Mouse (Mus musculus) cerebellum, adult 9-11 months (tissue): ENCODE data around the gene Olfr657.

Experiments used
- DNase-seq: peaks from one replicate; pipeline ENCODE4 v3.0.0; 2022

Olfr657 gene

DNA sequence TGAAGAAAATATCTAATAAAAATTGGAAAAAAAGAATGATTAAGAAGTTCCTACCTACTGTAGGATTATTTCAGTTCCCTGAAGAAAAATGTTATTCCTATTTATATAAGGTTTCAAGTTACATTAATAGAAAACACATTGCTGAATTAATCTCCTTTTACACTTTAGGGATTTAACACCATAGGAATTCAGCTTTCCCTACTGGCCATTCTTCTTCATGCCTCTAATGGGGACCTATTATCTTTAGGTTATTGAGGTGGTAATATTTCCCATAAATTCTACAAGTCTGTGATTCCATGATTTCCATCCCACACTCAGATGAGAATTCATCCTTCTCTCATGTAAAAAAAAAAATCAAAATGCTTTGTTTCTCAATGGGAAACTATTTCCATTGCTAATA lies at the start of gene Olfr657:
Gene Olfr657, plus strand, starts transcription at position 301 of the 400 bp plus-strand sequence.
- no peak for DNase-seq

DNA sequence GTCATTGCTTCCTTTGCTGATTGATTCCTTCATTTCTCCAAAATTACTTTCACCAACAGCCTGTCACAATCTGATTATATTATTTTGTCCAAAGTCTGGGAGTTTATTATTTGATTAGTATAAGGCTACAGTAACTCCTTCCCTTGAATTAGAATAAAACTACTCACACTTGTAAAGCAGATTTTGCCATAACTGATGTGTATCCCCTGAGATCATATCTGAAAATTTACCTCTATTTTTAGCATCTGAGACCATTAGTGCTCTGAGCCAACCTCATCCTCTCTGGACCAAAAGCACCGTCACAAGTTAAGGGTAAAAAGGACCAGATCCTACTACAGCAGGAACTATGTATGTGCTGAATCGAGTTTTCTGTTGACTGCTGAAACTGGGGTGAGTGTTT lies 47.6 kb upstream of the Olfr657 start, which contains the start of gene Olfr653:
Gene Olfr653, plus strand, starts transcription at position 301 of the 400 bp plus-strand sequence.
- no peak for DNase-seq

DNA sequence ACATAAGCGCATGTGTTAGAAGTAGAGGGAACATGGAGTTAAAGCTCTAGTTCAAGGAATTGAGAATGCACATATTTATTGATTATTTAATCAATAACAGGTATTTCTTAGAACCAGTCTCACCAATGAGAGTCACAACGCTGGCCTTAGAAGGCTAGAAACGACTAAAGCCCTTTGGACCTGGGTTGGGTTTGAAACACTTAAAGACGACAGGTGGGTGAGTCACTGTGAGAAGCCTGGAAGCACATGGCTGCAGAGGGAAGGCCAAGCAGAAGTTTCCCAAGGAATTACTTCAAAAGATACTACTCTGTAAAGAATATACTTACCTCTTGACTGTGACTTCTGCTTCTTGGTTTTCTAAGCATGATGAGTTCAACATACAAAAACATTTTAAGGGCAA lies 43.7 kb upstream of the Olfr657 start:
- DNase-seq = no peak

DNA sequence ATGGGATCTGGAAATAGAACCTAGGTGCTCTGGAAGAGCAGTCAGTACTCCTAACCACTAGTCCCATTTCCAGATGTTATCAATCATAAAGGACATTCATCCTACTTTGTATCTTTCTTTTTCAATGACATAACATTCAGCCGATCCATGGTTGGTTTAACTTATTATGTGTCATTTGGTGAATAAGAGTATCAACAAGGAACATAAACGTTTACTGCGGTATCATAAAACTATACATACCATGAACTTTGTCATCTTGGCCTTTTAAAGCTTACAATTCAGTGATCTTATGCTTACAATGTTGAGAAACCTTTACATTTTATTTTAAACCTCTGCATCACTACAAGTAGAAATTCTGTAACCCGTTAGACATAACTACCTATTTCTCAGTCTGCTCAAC lies 43.2 kb upstream of the Olfr657 start:
- DNase-seq = no peak

DNA sequence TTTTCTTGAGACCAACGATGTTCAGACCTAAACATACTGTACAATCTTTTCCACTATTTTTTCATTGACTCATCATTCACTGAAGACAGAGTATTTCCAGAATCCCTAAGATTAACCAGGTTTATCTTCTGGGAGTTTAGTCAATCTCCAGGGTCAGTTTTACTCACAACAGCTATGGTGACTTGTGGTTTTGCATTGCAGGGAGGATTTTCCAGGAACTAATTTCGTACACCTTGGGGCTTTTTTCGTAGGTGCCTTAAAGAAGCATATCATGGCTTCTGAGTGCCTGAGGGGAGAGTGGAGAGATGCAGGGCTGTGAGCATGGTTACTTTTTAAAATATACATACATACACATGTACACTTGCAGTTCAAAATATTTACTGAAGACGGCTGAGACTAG lies 37.9 kb upstream of the Olfr657 start, which contains the start of gene Olfr654:
Gene Olfr654, plus strand, starts transcription at position 301 of the 400 bp plus-strand sequence.
- no peak for DNase-seq

DNA sequence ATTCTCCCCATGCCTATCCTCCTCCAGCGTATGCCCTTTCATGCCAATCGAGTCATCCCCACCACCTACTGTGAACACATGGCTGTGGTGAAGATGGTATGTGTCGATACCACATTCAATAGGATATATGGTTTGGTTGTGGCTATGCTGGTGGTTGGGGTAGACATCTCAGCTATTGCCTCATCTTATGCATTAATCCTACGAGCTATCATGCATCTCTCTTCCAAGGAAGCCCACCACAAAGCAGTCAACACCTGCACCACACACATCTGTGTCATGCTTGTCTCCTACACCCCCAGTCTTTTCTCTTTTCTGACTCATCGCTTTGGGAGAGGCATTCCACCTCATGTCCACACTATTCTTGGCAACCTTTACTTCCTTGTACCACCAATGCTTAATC lies 36.3 kb upstream of the Olfr657 start:
- no peak for DNase-seq

DNA sequence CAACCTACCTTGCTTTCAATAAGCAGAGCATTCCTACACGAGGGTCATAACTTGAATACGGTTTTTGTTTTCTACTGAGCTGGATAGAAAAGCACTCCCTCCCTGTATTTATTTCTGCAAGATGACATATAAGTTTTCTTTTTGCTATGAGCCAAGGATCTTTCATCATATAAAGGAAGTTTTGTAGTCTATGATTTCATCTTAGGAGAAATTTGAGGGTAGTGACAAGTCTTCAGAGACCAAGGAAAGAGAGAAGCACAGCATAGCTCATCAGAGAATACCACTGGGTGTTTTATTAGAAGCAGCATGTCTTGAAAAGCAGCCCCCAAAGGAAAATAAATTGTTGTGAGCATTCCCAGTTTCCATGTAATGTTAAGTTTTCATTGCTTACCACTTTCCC lies 22.9 kb upstream of the Olfr657 start, which contains the start of gene Olfr655:
Gene Olfr655, minus strand, starts transcription at position 101 of the 400 bp plus-strand sequence.
- DNase-seq = no peak

DNA sequence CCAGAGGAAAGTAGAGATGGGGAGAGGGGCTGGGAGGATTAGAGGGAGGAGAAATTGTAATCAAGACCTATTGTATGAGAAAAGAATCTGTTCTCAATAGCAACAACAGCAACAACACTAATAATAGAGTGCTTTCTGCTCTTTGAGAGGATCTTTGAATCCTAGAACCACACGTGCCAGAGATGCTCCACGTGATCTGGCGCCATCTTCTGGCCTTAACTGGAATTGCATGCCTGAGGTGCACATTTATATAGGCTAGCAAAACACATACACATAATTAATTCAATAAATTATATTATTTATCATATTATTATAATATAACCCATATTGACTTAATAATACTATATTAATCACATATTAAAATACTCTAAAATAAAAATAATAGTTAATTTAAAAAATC lies 21.4 kb upstream of the Olfr657 start:
- no peak for DNase-seq

DNA sequence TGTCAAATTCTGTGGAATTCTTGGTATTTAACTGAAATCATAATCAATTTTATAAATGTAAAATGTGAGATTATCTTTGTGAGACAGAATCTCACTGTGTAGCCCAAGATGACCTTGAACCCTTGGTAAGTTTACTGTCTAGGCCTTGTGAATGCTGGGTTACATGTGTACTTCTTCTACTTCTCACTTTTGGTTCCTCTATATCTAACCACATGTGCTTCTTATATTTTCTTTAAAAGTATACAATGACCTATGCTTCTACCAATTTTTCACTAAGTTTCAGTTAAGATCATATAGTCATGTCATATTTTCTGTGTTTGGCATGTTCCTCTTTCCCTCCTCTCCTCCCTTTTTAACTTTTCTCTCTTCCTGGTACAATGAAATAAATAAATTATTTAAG lies 19.9 kb upstream of the Olfr657 start:
- no peak for DNase-seq

DNA sequence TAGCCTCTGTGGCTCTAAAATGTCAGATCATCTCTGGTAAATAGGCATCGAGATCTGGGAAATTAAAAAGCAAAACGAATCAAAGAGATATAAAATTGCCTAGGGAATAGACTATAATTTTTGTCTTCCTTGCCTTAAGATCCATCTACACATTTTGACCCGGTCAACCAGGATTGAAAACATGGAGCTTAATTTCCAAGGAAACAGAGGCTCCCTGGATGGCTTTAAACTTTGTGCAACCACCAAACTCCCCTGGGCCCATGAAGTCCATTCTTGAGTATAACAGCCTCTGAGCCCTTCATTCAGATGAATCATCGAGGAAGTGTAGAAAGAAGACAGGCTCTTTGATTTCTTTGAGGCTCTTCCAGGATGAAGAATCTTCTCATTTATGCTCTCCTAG lies 10.9 kb upstream of the Olfr657 start, which contains the start of gene Olfr656:
Gene Olfr656, plus strand, starts transcription at position 301 of the 400 bp plus-strand sequence.
- no peak for DNase-seq

DNA sequence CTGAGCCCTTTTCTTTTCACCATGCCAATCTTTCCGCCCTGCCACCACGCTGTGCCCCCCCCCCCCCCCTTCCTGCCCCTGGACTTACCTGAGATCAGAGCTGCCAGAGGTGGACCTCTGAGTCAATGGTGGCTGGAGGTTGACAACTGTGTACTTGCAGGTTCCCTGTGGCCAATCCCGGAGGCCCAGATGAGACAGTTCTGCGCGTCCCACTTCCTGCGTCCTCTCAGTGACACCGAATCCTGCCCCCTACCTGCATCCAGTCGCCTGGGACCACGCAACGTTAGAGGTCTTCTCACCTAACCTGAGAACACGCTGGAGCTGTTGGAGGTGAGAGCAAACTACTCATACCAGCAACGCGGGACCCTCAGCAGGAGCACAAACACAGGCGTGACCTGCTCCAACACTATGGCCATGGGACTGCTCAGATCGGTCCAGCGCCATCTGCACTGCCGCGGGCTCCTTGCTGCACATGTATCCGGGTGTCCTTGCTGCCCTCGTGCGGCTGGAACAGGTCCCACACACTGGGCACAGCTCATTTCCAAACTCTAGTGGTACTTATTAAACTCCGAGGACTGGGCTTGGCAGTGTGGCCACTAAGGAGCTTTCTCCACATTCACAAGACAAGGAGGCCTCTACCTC lies 22.4 kb downstream of the Olfr657 start, which contains the start of gene Olfr658:
Gene Olfr658, minus strand, starts transcription at position 465 of the 642 bp plus-strand sequence.
- DNase-seq = no peak

DNA sequence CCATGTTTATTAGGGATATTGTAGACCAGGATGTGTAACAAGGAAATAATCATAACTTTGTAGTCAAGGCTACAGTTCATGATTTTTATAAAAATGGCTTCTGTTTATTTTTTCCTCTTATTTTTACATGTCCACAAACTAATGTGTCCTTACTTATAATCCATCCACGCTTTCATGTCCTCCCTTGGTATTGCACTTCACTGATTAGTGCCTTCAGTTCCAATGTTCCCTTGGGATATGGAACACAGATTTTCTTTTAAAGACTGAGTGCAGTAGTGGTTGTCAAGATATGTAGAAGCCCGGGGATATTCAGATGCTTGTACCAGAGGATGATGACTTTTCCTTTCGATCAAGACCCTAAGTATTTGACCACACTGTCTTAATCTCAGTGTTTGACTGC lies 41.9 kb downstream of the Olfr657 start, which contains the start of gene Olfr659:
Gene Olfr659, plus strand, starts transcription at position 301 of the 400 bp plus-strand sequence.
- DNase-seq = no peak

DNA sequence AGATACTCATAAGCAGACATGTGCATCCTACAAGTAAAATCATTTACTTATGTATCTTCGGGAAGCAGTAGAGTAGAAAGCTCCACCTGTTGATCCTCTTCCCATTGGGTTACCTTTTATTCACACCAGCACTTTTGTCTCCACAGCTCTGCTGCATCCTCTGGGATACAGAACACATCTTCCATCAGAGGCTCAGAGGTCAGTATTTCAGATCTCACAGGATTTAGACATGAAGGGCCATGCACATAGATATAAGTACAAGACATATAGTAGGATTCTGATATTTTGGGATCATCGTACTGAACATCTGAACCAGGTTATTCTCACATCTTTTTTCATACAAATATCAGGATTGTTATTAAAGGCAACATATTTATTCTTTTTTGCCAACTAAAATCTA lies 61.6 kb downstream of the Olfr657 start, which contains the start of gene Olfr661:
Gene Olfr661, plus strand, starts transcription at position 301 of the 400 bp plus-strand sequence.
- no peak for DNase-seq
